Mouse (Mus musculus): ENCODE data around the gene Kcnq1. TPM values are rescaled to one million over a fixed set of nuclear protein-coding genes. Genes with fewer than 3 reads are reported as not detected.

The Kcnq1 gene
- total RNA-seq, 2 experiments from 2014 or later, result 6.0 to 7.7 TPM

GRCm38 (mm10) chr7:143132815-143133214, 26.7 kb downstream of the Kcnq1 start:
- no peak for DNase-seq (ENCODE audit: low spot score in 2 of 2)

DNA sequence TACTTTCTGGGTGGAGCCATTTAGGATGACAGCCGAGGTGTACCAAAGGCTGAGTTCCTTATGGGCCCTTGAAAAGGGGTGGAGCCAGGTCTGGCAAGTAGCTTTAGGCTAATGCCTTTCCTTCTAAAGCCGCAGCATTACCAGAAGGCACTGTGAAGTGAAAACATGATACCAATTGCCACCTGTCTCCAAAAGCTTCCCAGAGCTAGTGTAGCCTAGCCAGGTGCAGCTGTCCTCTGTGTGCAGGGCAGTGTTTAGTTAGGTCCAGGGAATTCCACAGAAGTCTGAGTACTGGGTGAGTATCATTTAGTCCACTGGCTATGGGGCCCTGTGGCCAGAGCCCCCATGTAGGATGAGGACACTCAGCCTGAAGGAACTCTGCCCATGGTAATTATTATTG, 30.0 kb downstream of the Kcnq1 start:
- DNase-seq (ENCODE audit: low spot score in 2 of 2), result no peak

- DNase-seq (ENCODE audit: low spot score in 2 of 2), result no peak
These were observed 30.4 kb downstream of the Kcnq1 start for GRCm38 (mm10) chr7:143136561-143136960.

GRCm38 (mm10) chr7:143138789-143139188, 32.6 kb downstream of the Kcnq1 start:
- peak in 1 of 2 experiments; percentile 64 for DNase-seq (ENCODE audit: low spot score in 2 of 2)

DNA sequence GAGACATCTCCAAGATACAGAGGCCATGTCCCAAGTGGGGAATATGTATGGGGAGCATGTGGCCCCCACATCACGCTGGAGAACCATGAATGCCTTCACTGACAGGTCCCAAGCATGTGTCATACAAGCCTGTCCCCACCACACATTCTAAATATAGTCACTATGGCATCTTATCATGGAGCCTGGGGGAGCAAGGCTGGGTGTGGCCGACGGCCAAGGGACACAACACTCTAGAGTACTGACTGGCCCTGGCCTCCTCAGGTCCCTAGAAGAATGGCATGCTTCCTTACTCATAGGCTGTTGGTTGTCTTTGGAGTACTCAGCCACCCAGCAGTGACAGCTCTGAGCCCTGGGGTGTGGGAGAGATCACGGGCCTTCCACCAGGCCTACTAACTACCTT, 33.8 kb downstream of the Kcnq1 start:
- no peak for DNase-seq (ENCODE audit: low spot score in 2 of 2)

DNA sequence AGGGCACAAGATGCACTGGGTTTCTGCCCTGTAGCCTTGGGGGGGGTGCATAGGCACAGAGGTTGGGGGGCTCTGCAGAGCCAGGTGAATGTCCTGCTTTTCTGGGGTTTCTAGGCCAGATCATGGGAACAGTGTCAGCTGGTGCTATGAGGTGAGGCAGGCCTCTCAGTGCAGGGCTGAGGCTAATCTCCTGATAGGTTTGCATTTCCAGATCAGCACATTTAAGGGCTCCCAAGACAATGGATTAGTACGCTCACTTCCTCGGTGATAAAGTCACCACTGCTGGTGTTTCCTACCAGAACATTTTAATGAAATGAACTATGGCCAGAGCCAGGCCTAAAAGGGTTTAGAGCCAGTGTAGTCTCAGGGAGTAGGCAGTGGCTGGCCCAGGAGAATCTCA, 36.5 kb downstream of the Kcnq1 start:
- DNase-seq (ENCODE audit: low spot score in 2 of 2), result no peak

- no peak for DNase-seq (ENCODE audit: low spot score in 2 of 2)
These were observed 40.9 kb downstream of the Kcnq1 start for GRCm38 (mm10) chr7:143147015-143147414.

DNA sequence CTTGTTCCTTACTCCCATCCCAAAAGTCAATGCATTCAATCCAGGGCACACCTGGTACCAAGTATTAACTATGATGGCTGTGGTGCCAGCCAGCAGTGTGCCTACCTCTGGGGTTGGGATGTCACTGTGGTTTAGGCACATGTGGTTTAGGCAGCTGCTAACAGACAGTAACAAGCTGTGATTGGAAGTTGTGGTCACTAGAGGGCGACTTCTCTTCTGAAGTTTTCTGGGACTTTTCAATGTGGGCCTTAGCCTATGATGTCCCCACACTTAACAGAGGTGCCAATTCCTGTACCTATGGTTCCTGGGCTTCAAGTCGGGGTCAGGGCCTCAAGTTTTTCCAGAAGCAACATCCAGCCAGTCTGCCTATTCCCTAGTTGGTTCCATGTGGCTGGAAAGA, 45.0 kb downstream of the Kcnq1 start:
- peak in 1 of 2 experiments; percentile 50 for DNase-seq (ENCODE audit: low spot score in 2 of 2)

DNA sequence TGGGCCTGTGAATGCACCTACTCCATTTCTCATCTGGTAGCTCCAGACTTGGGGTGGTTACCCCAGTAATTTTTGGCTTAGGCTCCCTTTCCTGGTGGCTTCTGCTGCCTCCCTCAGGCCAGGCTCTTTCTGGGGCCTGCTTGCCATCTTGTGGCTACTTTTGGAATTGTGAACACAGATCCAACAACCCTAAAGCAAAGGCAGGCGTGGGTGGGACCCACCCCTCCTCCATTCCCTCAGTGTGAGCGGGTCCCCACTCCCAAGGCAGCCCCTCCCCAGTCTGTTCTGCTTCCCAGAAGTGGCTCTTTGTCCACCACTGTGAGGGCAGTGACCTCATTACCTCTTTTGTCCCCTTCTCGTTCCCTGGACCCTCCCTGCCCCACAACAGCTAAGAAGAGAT, 46.2 kb downstream of the Kcnq1 start:
- no peak for DNase-seq (ENCODE audit: low spot score in 2 of 2)

DNA sequence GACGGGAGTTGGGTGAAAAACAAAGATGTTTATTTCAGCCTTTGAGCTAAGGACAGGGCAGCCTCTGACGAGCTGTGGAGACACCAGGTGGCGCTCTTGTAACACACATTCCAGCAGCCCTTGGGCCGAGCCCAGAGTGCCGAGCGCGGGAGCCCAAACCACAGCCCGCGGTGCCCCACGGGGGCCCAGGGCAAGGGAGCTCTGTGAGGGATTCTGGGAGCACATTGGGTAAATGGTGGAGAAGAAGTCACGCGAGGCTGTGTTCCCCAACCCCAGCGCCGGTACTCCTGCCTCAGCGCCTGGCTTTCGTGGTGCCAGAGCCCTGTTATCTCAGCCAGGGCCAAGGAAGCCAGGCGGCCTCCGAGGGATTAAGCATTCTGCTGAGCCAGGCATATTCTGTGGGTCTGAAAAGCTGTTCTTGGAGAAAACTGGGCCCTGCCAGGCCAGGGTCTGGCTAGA, 47.8 kb downstream of the Kcnq1 start:
- DNase-seq (ENCODE audit: low spot score in 2 of 2), result peak; percentile 83 to 94

- peak; percentile 64 to 84 for DNase-seq (ENCODE audit: low spot score in 2 of 2)
These were observed 48.3 kb downstream of the Kcnq1 start for GRCm38 (mm10) chr7:143154458-143154871.

DNA sequence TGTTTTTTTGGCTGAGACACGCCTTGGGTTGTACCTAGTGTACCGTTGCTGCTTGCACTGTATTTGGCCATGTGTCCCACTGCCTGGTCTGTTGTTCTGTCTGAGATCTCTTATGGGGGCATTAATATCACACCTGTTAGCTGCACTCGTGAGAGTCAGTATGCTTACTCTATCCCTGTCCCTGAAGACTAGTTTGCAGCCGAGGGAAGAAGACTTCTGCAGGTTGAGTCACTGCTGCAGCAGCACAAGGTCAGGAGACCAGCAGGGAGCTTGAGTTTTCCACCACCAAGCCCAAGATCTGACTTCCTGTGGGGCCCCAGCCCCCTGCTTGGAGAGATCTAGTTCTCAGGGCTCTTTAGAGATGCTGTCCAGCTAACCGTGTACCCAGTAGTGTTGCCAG, 49.1 kb downstream of the Kcnq1 start:
- DNase-seq (ENCODE audit: low spot score in 2 of 2), result no peak

DNA sequence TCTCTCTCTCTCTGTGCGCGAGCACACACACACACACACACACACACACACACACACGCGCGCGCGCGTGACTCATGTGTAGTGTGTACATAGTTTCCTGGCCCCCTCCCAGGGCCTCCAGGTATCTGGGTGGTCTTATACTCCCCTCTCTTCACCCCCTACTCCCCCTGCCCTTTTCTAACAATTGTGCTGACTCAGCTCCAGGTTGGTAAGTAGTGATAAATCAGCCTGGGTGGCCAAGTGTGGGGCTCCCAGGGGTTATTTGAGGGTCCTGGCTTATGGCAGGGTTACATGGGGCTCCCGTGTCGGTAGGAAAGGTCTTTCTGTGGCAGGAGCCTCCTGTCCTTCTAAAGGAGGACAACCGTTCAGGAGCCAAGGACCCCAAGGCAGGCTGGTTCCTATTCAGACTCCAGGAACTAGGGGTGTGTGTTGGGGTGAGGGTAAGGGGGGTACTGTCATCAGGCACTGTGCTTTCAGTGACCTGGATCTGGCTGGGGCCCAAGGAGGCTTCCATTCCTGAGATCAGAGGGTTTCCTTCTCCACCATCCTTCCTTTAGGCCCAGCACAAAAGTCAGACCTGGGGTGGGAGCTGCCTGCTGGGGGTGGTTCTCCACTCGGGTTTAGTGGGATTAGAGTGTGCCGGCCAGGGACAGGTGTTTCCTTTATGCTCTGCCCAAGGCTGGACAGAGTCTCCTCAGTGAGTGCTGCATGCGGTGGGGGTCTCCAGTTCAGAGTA, 52.7 kb downstream of the Kcnq1 start:
- DNase-seq (ENCODE audit: low spot score in 2 of 2), result no peak

GRCm38 (mm10) chr7:143159446-143159845, 53.3 kb downstream of the Kcnq1 start:
- DNase-seq (ENCODE audit: low spot score in 2 of 2), result no peak

DNA sequence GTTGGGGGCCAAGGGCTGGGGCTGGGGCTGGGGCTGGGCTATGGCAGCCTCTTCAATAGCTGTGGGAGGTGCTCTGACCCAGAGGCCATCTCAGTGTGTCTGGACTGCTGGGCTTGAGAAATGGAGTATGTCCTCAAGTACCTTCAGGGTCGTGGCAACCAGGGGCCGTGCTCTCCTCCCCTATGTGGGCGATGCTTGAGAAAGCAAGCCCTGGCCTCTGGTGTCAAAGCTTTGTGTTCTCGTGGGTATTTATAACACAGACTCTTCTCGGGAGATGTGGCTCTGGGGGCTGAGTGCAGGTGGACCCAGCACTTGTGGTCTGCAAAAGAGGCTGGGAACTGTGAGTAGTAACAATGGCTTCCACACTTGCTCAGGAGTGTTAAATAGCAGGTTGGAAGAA, 53.9 kb downstream of the Kcnq1 start:
- DNase-seq (ENCODE audit: low spot score in 2 of 2), result no peak

DNA sequence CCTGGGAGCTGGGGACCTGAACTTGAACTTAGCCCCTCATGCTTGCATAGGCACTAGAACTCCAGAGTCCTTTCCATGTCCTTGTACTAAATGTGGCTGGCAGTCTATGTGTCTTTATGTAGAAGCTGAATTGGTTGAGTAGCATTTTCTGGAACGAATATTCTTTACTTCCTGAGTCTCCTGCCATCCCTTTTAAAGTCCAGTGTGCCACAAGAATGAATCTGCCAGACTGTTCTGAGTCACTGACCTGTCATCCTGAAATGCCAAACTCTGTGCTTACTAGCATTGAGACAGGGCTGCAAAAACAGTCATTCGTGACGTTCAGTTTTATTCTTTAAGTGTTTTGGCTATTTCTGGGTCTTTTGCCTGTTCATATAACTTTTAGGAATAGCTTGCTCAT, 55.9 kb downstream of the Kcnq1 start:
- no peak for DNase-seq (ENCODE audit: low spot score in 2 of 2)

DNA sequence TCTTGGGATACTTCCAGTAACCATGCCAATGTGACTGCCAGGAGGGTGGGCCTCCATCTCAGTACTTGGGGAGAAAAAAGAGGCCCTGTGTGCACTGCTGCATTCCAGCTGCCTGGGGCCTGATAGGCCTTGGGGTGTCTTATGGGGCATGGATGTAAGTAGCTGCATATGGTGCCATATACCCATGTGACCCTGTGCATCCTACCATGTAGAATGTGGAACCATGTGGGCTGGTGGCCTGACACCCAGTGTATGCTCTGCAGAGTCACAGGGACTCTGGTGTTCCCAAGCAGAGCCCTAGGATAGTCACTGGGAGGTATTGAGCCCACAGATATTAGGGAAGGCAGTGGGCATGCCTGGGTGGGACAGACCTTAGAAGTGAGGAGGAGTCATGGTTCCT, 57.9 kb downstream of the Kcnq1 start:
- no peak for DNase-seq (ENCODE audit: low spot score in 2 of 2)

- no peak for DNase-seq (ENCODE audit: low spot score in 2 of 2)
These were observed 59.6 kb downstream of the Kcnq1 start for GRCm38 (mm10) chr7:143165687-143166265.

- DNase-seq (ENCODE audit: low spot score in 2 of 2), result no peak
These were observed 61.1 kb downstream of the Kcnq1 start for GRCm38 (mm10) chr7:143167275-143167674.

- no peak for DNase-seq (ENCODE audit: low spot score in 2 of 2)
These were observed 63.2 kb downstream of the Kcnq1 start for GRCm38 (mm10) chr7:143169371-143169770.

DNA sequence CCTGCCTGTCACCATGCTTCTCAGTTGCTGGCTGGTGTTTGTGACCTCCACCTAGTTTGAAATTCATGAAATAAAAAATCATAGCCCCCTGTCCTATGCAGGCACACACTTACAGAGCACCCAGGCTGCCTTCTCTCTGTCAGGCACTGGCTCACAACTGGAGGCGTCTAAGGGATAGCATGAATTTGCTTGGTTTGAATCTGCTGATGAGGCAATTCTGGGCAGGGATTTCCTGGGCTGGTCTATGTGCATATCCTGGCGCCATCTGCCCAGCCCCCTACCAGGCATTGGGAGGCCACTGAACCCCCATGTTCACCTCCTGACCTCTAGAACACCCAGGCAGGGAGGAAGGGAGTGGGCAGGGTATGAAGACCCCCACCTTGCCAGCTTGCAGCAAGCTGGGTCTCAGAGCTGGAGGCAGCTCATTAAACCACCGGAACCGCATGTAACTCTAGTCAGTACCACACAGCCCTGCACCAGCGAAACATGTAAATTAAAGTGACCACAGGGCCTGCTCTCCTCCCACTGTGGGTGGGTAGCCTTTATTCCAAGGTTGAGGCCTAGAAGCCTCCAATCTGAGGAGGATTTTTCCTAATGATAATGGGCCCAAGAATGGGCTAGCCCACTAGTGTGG, 66.9 kb downstream of the Kcnq1 start:
- no peak for DNase-seq (ENCODE audit: low spot score in 2 of 2)

DNA sequence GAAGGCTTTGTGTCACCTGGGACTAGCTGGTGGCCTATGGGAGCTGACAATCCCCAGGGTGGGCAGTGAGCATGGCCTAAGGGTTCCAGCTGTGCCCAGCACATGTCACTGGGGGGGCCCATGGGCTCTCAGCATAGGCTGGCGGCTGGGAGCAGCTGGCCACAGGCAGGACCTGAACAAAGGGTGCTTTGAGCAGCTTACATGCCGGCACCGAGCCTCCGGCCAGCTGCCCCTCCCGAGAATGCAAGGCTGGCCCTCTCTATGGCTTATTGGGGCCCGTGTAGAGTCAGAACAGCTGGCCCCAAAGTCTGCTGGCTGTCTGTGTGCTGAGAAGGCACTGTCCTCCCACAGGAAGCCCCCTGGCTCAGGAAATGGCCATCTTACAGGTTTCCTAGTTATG, 68.5 kb downstream of the Kcnq1 start:
- peak in 1 of 2 experiments; percentile 57 for DNase-seq (ENCODE audit: low spot score in 2 of 2)

Measured in gastrocnemius, postnatal 4 days (tissue).